Mouse (Mus musculus) heart, embryonic 16.5 days (tissue): ENCODE measurements around the gene Rdx. TPM values are rescaled to one million over a fixed set of nuclear protein-coding genes. Genes with fewer than 3 reads are reported as not detected.
A peak's percentile ranks its signal among the peaks of the same experiment; 100 is the strongest.

Source experiments
- ATAC-seq: fragments of 200-750 bp; cut with Nextera tagmentation; replicated peaks from 2 replicates; pipeline ENCODE4 v1.8.0; 2017; ENCODE audit warnings: moderate number of reproducible peaks; ENCODE audit not compliant: insufficient read depth, low FRiP score; ENCODE audit errors: extremely low read depth
- H3K27ac ChIP-seq: fragments of 300-500 bp; sonication (generic); 2 replicates; pipeline ENCODE4 v1.5.1; 2014; ENCODE audit warnings: mild to moderate bottlenecking, low read length, control low read depth, moderate library complexity
- H3K27me3 ChIP-seq: fragments of 300-500 bp; sonication (generic); 2 replicates; pipeline ENCODE4 v1.6.1; 2014; ENCODE audit warnings: low read length, mixed read lengths; ENCODE audit not compliant: control insufficient read depth, insufficient read depth
- H3K36me3 ChIP-seq: fragments of 300-500 bp; sonication (generic); 2 replicates; pipeline ENCODE4 v1.6.1; 2014; ENCODE audit not compliant: control insufficient read depth, insufficient read depth
- H3K4me1 ChIP-seq: fragments of 300-500 bp; sonication (generic); 2 replicates; pipeline ENCODE4 v1.6.1; 2014; ENCODE audit warnings: low read length, mixed read lengths; ENCODE audit not compliant: control insufficient read depth, insufficient read depth
- H3K4me2 ChIP-seq: fragments of 300-500 bp; sonication (generic); 2 replicates; pipeline ENCODE4 v1.6.1; 2014; ENCODE audit warnings: low read depth, mild to moderate bottlenecking, control low read depth, low read length
- H3K4me3 ChIP-seq: fragments of 300-500 bp; sonication (generic); 2 replicates; pipeline ENCODE4 v1.5.1; 2014; ENCODE audit warnings: mild to moderate bottlenecking, control low read depth, low read length
- H3K9ac ChIP-seq: fragments of 300-500 bp; sonication (generic); 2 replicates; pipeline ENCODE4 v1.6.1; 2014; ENCODE audit warnings: low read length, control low read depth
- H3K9me3 ChIP-seq: fragments of 300-500 bp; sonication (generic); replicated peaks from 2 replicates; pipeline ENCODE4 v1.6.1; 2016; ENCODE audit warnings: low read length; ENCODE audit not compliant: control insufficient read depth
- WGBS: fragments of 180-500 bp; shearing (Covaris S2); extraction: QIAGEN DNeasy Blood & Tissue Kit; methylation state at CpG from one replicate; pipeline ENCODE4 v1.1.7; 2014; 5-methylcytosine and 5-hydroxymethylcytosine counted together
- polyA plus RNA-seq: library from polyadenylated mRNA; unstranded; fragments of >200 nt; fragmentation: Nextera tagmentation; extraction: Ambion mirVana; gene quantifications from 2 replicates; pipeline ENCODE4 v1.2.1, GENCODE M21; 2015

Gene Rdx
- polyA plus RNA-seq, 1 experiment from 2014 or later, result 97.5 TPM

DNA sequence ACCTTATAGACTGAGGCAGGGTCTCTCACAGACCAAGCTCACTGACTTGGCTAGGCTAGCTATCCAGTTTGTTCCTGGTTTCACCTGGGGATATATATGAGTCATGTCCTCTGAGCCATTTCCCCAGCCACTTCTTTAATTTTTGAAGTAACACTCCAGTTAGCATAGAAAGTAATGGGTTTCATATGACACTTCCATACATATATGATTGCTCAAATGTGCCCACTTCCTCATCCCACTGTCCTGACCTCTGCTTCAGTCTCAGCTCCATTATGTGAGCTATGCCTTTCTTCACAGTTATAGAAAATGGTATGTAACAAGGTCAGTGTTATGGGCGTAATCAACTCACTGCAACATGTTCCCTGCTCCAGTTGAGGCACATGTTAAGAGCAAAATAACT is 28.5 kb upstream of the Rdx start:
- Histone ChIP-seq H3K27ac (no peak overlapping the region), H3K9me3 (no peaks in the 10 kb centered on the region), H3K4me2 (no peak overlapping the region), H3K36me3 (no peaks in the 10 kb centered on the region), H3K4me3 (no peak overlapping the region), H3K27me3 (no peaks in the 10 kb centered on the region), H3K4me1 (no peaks in the 10 kb centered on the region), H3K9ac (no peak overlapping the region)
- no peak for ATAC-seq
- 92% methylated on average over 1 of the region's 1 CpGs for WGBS

DNA sequence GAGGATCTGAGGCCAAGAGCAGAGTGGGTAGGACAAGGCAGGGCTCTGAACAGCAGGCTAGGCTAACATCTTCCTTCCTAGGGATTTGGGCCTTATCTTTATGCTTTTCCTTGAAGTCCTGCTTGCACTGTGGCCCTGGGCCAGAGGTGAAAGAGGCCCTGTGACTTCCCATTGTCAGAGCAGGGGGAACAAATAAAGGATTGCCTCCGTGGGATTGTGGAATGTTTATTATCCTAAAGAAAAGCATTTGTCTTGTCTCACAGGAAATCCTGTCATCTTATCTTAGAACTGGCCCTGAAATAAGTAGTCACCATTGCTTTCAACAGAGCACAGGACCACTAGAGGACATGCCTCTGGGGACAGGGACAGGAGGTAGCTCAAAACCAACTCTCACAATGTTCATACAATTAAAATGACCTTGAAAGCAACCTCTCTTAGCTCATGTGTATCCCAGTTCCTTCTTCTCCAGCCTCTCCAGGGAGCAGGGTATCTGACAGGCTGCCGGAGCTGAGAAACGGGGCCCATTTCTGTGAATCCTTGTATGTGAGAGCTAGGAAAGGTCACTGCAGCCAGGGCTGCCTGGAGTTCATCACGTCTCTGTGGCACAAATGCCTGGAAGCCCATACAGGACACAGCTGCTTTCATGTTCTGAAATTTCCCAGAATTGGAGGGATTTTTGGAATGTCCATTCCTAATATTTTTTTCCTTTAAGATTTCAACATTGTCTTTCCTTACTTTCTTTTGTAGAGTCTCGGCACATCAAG is 19.5 kb upstream of the Rdx start:
- ATAC-seq, result peak; percentile 85
- Histone ChIP-seq H3K4me1 (peaks cover 9% of the 10 kb centered on the region), H3K36me3 (no peaks in the 10 kb centered on the region), H3K4me3 (no peak overlapping the region), H3K27ac (peak overlapping the region; percentile 10), H3K9me3 (no peaks in the 10 kb centered on the region), H3K27me3 (no peaks in the 10 kb centered on the region), H3K4me2 (no peak overlapping the region), H3K9ac (no peak overlapping the region)
- WGBS, result 23% methylated on average over 5 of the region's 5 CpGs

DNA sequence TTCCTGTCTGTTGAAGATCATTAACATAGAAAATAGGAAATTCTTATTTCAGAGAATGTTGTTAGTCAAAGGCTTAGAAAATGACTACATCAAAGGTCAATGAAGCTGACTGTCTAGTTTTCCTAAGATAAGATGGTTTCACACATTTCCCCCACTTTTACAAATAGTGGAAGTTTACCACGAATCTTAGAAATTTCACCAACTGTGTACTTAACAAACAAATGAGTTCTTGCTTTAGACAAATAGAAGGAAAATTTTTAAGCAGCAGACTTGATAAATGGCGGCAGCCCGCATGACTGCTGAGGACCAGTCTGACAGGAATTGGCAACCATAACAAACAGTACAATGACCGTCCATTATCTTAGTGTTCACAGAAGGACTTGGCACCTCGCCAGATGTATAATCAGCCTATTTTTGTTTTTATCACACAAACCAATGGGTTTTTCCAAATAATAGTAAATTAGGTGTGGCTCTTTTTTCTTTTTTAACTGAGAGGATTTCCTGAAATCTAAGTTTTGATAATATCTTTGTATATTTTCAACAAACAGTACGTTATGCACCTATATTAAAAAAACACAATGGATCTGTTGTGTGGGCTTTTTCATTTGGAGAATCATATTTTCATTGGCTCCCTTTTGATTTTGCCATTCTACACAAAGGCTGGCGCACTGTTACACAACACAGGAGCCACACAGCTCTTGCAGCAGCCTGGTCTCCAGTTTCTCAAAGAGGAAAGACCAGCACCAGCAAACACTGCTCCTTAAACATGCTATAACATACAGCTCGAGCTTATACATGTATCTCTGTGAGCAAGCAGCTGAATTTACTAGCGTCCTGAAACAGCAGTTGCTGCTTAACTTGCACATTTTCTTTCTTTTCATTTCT is 18.2 kb upstream of the Rdx start:
- ATAC-seq, result no peak
- H3K27ac ChIP-seq, result peak overlapping the region; percentile 10; the same call in 1 of the 2 replicates
- H3K36me3 ChIP-seq, result no peaks in the 10 kb centered on the region

DNA sequence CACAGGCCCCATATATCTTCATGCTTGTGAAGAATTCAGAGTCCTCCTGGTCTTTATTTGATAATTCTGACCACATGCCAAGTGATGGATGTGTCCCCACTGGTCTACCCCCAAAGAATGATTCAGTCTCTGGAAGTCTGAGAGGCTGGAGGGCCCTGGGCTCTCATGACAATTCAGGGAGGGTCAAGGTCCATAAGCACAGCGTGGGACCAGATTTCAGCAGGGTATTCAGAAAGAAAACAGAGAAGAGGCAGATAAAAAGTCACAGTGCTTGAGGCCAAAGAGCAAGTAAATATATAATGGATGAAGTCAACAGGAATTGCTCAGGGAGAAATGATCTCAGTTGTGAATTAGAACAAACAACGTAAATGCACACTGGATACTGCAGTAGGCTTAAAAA is 15.5 kb upstream of the Rdx start:
- Histone ChIP-seq H3K9ac (no peak overlapping the region), H3K4me3 (no peak overlapping the region), H3K4me2 (no peak overlapping the region), H3K27ac (no peak overlapping the region), H3K27me3 (no peaks in the 10 kb centered on the region), H3K36me3 (no peaks in the 10 kb centered on the region), H3K4me1 (peaks cover 9% of the 10 kb centered on the region), H3K9me3 (no peaks in the 10 kb centered on the region)
- WGBS, result 72% methylated on average over 2 of the region's 2 CpGs
- ATAC-seq, result no peak

More for the DNA sequence above, 18.2 kb upstream of the Rdx start:
- no peak overlapping the region for H3K9ac ChIP-seq
- no peak overlapping the region for H3K4me3 ChIP-seq
- WGBS, result 42% methylated on average over 9 of the region's 9 CpGs
- no peak overlapping the region for H3K4me2 ChIP-seq
- H3K4me1 ChIP-seq, result peaks cover 9% of the 10 kb centered on the region
- H3K27me3 ChIP-seq, result no peaks in the 10 kb centered on the region
- H3K9me3 ChIP-seq, result no peaks in the 10 kb centered on the region

DNA sequence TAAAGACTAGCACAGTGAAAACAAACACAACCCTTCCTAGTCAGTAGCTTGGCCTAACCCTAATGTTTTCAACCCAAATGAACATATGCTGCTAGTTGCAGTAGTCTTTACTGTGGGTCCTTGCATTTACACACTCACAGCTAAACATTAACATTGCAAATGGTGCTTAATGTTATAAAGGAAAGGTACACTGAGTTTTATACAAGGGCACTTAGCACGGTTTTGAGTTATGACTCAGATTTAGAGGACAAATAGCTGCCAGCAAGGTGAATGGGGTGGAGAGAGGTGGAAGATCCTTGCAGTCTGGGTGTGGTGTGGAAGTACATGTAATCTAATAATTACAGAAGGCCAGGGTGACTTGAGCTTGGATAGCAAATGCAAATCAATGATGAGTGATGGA is 9.5 kb upstream of the Rdx start:
- Histone ChIP-seq H3K27ac (no peak overlapping the region), H3K4me2 (no peak overlapping the region), H3K36me3 (no peaks in the 10 kb centered on the region)

DNA sequence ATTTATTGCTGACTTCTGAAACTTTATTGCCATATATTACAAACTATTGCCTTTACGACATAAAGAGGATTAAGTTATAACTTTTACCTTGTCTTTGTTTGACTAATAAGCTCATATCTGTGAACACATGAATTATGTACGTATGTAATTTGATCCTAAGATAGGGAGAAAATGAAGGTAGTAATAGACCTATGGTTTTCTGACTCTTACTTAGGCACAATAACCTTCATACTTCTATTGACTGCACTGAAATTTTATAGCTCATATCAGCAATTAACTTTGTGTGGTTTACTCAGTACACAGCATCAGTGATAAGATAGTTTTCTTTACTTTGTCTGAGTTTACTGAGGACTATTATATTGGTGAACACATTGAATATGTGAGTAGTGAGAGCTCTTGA is 5.3 kb upstream of the Rdx start:
- WGBS, result 82% methylated on average over 2 of the region's 2 CpGs
- Histone ChIP-seq H3K4me3 (no peak overlapping the region), H3K36me3 (no peaks in the 10 kb centered on the region), H3K4me1 (peaks cover under 1% of the 10 kb centered on the region), H3K27ac (no peak overlapping the region), H3K9ac (no peak overlapping the region), H3K4me2 (no peak overlapping the region), H3K9me3 (no peaks in the 10 kb centered on the region), H3K27me3 (no peaks in the 10 kb centered on the region)
- ATAC-seq, result no peak

More for the DNA sequence above, 9.5 kb upstream of the Rdx start:
- Histone ChIP-seq H3K9me3 (no peaks in the 10 kb centered on the region), H3K4me1 (no peaks in the 10 kb centered on the region), H3K27me3 (no peaks in the 10 kb centered on the region), H3K9ac (no peak overlapping the region), H3K4me3 (no peak overlapping the region)
- WGBS, result 81% methylated on average over 1 of the region's 1 CpGs
- ATAC-seq, result no peak

DNA sequence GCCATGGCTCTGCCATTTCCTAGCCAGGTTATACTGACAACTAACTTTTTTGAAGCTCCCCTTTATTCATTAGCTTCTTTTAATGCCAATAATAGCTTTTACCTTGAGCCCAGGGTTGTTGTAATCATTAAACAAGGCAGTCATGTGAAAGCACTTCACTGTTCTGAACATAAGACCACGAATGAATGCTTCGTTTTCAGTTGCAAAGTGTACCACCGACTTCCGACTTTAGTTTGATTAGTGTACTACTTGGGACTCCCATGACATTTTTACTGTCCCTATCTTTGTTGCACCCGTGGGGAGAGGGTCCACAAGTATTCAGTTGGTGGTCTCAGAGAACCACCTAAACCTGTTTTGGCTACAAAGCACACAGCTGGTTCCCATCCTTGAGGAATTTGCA is 287 bp upstream of the Rdx start:
- Histone ChIP-seq H3K9me3 (no peaks in the 10 kb centered on the region), H3K36me3 (no peaks in the 10 kb centered on the region), H3K9ac (peak overlapping the region; percentile 99), H3K27me3 (no peaks in the 10 kb centered on the region), H3K4me3 (peak overlapping the region; percentile 92), H3K4me2 (peak overlapping the region; percentile 78), H3K27ac (peak overlapping the region; percentile 100), H3K4me1 (peaks cover 17% of the 10 kb centered on the region)
- no peak for ATAC-seq
- WGBS, result 29% methylated on average over 5 of the region's 5 CpGs

DNA sequence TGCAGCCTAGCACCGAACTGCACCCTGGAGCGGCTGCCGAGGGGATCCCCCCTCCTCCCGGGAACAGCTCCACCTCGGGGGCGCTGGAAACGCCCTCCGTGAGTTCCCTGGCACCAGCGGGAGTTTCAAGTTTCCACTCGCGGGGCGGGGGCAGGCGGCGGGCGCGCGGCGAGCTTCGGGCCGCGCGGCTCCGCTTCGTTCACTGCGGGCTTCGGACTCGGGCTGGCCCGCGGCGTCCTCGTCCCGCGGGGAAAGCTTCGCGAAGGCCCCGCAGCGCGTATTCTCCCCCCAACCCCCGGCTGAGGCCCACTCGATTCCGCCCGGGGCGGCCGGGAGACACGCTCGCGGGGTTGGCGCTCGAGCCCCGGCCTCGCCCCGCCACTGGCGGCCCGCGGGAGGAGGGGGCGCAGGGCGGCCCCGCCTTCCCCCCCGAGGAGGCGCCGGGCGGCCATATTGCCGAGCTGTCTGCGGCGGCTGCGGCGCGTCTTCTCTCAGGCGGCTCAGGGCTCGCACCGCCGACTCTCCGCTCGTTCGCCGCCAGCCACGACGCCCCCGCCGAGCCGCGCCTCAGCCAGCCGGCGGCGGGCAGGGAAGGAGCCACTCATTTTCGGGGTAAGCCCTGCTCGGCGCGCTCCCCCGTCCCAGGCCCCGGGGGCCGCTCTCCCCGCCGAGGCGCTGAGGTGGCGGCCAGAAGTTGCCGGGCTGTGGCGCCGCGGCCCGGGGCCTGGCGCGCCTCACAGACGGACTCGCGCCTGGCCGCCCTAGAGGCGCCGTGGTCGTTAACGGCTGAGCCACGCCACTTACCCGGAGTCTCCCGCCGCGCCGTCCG is 1.1 kb downstream of the Rdx start:
- Histone ChIP-seq H3K36me3 (no peaks in the 10 kb centered on the region), H3K9ac (peak overlapping the region; percentile 99), H3K4me1 (peaks cover 18% of the 10 kb centered on the region), H3K9me3 (no peaks in the 10 kb centered on the region), H3K27ac (peak overlapping the region; percentile 100), H3K4me2 (peak overlapping the region; percentile 78), H3K27me3 (no peaks in the 10 kb centered on the region), H3K4me3 (peak overlapping the region; percentile 92)
- WGBS, result 1% methylated on average over 106 of the region's 118 CpGs
- ATAC-seq, result peak; percentile 93
